ENCODE assay signal across 9 mouse cellular contexts in the genomic region with DNA sequence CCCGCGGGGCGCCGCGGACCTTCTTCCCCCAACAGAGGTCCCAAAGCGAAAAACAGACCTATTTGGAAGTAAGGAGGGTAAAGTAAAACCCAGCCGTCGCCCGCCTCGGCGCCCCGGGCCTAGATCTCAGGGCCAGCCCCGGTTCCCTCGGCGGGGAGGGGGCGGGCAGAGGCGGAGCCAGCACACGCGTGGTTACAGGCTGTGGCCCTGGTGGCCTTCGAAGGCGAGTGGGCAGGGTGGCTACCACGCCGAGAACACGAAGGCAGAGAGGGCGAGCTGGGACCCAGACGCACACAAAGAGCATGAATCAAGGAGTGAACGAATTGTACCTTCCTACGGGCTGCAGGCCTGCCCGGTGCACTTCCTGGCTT. TPM values are rescaled to one million over a fixed set of nuclear protein-coding genes. Genes with fewer than 3 reads are reported as not detected.
DNase-seq lines count a peak whose midpoint lies in the region; ATAC-seq and TF ChIP-seq lines count a peak whose summit lies in the region.
"Had no signal": no experiment of that assay in that cellular context is flagged by ENCODE, and none has a peak within 500 bp of the region (broad histone marks: within the 10 kb centered on the region; RNA-seq: fewer than 3 reads in every experiment).

No protein-coding gene starts in this region.

- TF ChIP-seq POLR2A in heart, adult 2 months (IDR thresholded peaks at IDR 0.05; ENCODE audit: insufficient read depth, low read depth, low read length), result no peak

- TF ChIP-seq CTCF in heart, adult 2 months (IDR thresholded peaks at IDR 0.05), result no peak
- no peak for TF ChIP-seq CTCF in E14TG2a.4 (conservative IDR thresholded peaks at IDR 0.05; ENCODE audit: low read length)

- peak overlapping the region; percentile 55 for H3K4me3 ChIP-seq in heart, adult 2 months
- H3K4me3 ChIP-seq in E14TG2a.4 (replicated peaks; ENCODE audit: low read length), result peak overlapping the region; percentile 76
- H3K4me3 ChIP-seq in forebrain, embryonic 16.5 days (replicated peaks; ENCODE audit: low read length), result peak overlapping the region; percentile 50
- H3K4me3 ChIP-seq in liver, embryonic 16.5 days (ENCODE audit: low read depth, low read length), result peak overlapping the region; percentile 54

- peak overlapping the region; percentile 70 for H3K4me2 ChIP-seq in forebrain, embryonic 16.5 days (ENCODE audit: low read length)
- H3K4me2 ChIP-seq in liver, embryonic 16.5 days (ENCODE audit: low read depth, low read length), result peak overlapping the region; percentile 82

- peak overlapping the region; percentile 56 for H3K27ac ChIP-seq in heart, adult 2 months
- peak overlapping the region; percentile 58 for H3K27ac ChIP-seq in forebrain, embryonic 16.5 days (ENCODE audit: low read length)
- no peak overlapping the region for H3K27ac ChIP-seq in liver, embryonic 16.5 days (ENCODE audit: low read length)

- H3K9me3 ChIP-seq in E14TG2a.4 (ENCODE audit: low read length), result no peaks in the 10 kb centered on the region
- no peaks in the 10 kb centered on the region for H3K9me3 ChIP-seq in forebrain, embryonic 16.5 days (ENCODE audit: control insufficient read depth, low read length)
- H3K9me3 ChIP-seq in liver, embryonic 16.5 days (replicated peaks; ENCODE audit: control insufficient read depth, low read length), result no peaks in the 10 kb centered on the region

- H3K36me3 ChIP-seq in heart, adult 2 months (ENCODE audit: control insufficient read depth, insufficient read depth, low read length), result no peaks in the 10 kb centered on the region
- no peaks in the 10 kb centered on the region for H3K36me3 ChIP-seq in E14TG2a.4 (ENCODE audit: insufficient read depth, low read length)
- no peaks in the 10 kb centered on the region for H3K36me3 ChIP-seq in forebrain, embryonic 16.5 days (ENCODE audit: control insufficient read depth, insufficient read depth)
- no peaks in the 10 kb centered on the region for H3K36me3 ChIP-seq in liver, embryonic 16.5 days (ENCODE audit: control insufficient read depth, insufficient read depth)

- peak overlapping the region; percentile 68 for H3K9ac ChIP-seq in heart, adult 2 months (ENCODE audit: low read depth, low read length)
- peak overlapping the region; percentile 92 for H3K9ac ChIP-seq in forebrain, embryonic 16.5 days (replicated peaks; ENCODE audit: low read depth, low read length)
- peak overlapping the region; percentile 52; the same call in 1 of the 2 replicates for H3K9ac ChIP-seq in liver, embryonic 16.5 days (ENCODE audit: low read depth, low read length)

- ATAC-seq in forebrain, embryonic 16.5 days, result peak; percentile 81
- ATAC-seq in liver, embryonic 16.5 days (ENCODE audit: low read depth), result peak; percentile 22

- TF ChIP-seq EP300 in heart, adult 2 months (IDR thresholded peaks at IDR 0.05; ENCODE audit: insufficient read depth, low read depth, low read length), result no peak

- H3K4me1 ChIP-seq in heart, adult 2 months (ENCODE audit: control insufficient read depth, insufficient read depth, low read length), result peaks cover 2% of the 10 kb centered on the region
- peaks cover 3% of the 10 kb centered on the region; the same call in 1 of the 2 replicates for H3K4me1 ChIP-seq in E14TG2a.4 (replicated peaks; ENCODE audit: low read depth, low read length)
- peaks cover 10% of the 10 kb centered on the region for H3K4me1 ChIP-seq in forebrain, embryonic 16.5 days (replicated peaks; ENCODE audit: control insufficient read depth, insufficient read depth, low read length)
- no peaks in the 10 kb centered on the region for H3K4me1 ChIP-seq in liver, embryonic 16.5 days (ENCODE audit: control insufficient read depth, low read depth, low read length)

- 29% methylated on average over 29 of the region's 29 CpGs for WGBS in heart, adult 2 months
- WGBS in forebrain, embryonic 16.5 days, result 21% methylated on average over 29 of the region's 29 CpGs
- WGBS in liver, embryonic 16.5 days (ENCODE audit: insufficient replicate concordance), result 20% methylated on average over 29 of the region's 29 CpGs

- no peaks in the 10 kb centered on the region for H3K79me2 ChIP-seq in heart, adult 2 months (replicated peaks; ENCODE audit: control insufficient read depth, insufficient read depth, low read length)

- intact Hi-C loops in heart, adult 2 months (cut with DNase I), result loop anchor here (5.0 kb wide), 2 partner anchors 81 to 354 kb away; a partner anchor contains a TSS

- H3K27me3 ChIP-seq in heart, adult 2 months (ENCODE audit: control insufficient read depth, insufficient read depth, low read length), result no peaks in the 10 kb centered on the region
- H3K27me3 ChIP-seq in E14TG2a.4 (ENCODE audit: insufficient read depth, low read length), result peaks cover 79% of the 10 kb centered on the region
- no peaks in the 10 kb centered on the region for H3K27me3 ChIP-seq in forebrain, embryonic 16.5 days (replicated peaks; ENCODE audit: control insufficient read depth, insufficient read depth, low read length)
- peaks cover 18% of the 10 kb centered on the region for H3K27me3 ChIP-seq in liver, embryonic 16.5 days (ENCODE audit: control insufficient read depth, insufficient read depth, low read depth, low read length)
- H3K27me3 ChIP-seq: CH12.LX had no signal

- DNase-seq in heart, adult 2 months, result no peak
- no peak for DNase-seq in heart, adult 8-10 months (ENCODE audit: low spot score)
- no peak for DNase-seq in ovary, postnatal 36 days (ENCODE audit: low spot score)
- no peak for DNase-seq in right cerebral cortex, adult 18-20 months
- no peak for DNase-seq in spleen, adult 18-20 months

RNA-seq across cellular contexts. Expression of a gene that starts 0.4 kb away (rescaled TPM):
- total RNA-seq in heart, adult 2 months (2021), result not detected
- not detected in 2 replicates for polyA plus RNA-seq in heart, adult 2 months (2012; rRNA removed)
- total RNA-seq in heart, adult 8-10 months (2022), result not detected
- 1.9 and 4.0 TPM in 2 replicates for polyA plus RNA-seq in forebrain, embryonic 16.5 days (2015; fragmentation: Nextera tagmentation; extraction: Ambion mirVana)
- not detected in 2 replicates for polyA plus RNA-seq in liver, embryonic 16.5 days (2015; fragmentation: Nextera tagmentation; extraction: Ambion mirVana)
- total RNA-seq: CH12.LX had no signal
